Mouse (Mus musculus): ENCODE measurements around the gene Cacnb1. TPM values are rescaled to one million over a fixed set of nuclear protein-coding genes. Genes with fewer than 3 reads are reported as not detected.

The Cacnb1 gene
- total and polyA plus RNA-seq, 3 experiments = 0.36 to 0.55 TPM; not detected in 1

DNA sequence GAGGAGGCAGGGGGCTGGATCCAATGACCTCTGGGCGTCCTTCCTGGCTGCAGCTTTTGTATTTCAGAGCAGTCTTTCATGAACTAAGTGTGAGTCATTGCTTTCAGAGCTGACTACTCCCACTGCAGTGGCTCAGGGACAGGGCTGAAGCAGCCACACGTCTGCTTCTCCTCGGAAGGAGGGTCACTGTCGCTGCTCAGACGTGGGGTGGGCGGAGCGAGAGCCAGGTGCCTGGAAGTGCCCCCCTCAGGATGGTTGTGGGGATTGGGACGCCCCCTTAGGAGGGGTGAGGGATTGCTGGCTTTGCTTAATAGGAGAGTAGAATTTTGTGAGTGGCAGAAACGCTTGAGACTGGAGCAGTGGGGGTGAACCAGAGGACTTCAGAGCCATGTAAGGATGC, 34.6 kb upstream of the Cacnb1 start:
- Histone ChIP-seq H3K4me1 (ENCODE audit: control insufficient read depth in 1 of 2, insufficient read depth in 2 of 2) (peaks cover 20 to 28% of the 10 kb centered on the region in 2 experiments), H3K4me3 (replicated peaks in 1 of 3; ENCODE audit: low read depth in 2 of 3, low read length in 2 of 3, poor library complexity in 1 of 3) (no peak overlapping the region), H3K27ac (ENCODE audit: insufficient read depth, low read depth) (no peak overlapping the region), H3K36me3 (replicated peaks in 1 of 2; ENCODE audit: control insufficient read depth in 1 of 2, insufficient read depth in 1 of 2, low read length in 1 of 2) (no peaks in the 10 kb centered on the region), H3K9ac (ENCODE audit: insufficient read depth, low read depth) (no peak overlapping the region), H3K27me3 (replicated peaks) (no peaks in the 10 kb centered on the region), H3K4me2 (ENCODE audit: insufficient read depth, low read depth, poor library complexity, severe bottlenecking) (no peak overlapping the region), H3K79me2 (replicated peaks; ENCODE audit: control insufficient read depth, extremely low read depth, insufficient read depth, poor library complexity, severe bottlenecking) (no peaks in the 10 kb centered on the region), H3K9me3 (replicated peaks; ENCODE audit: low read length) (peaks cover 13% of the 10 kb centered on the region)
- TF ChIP-seq JUN (IDR thresholded peaks at IDR 0.05; ENCODE audit: insufficient read depth, low read depth, low read length) = no peak
- TF ChIP-seq ELF1 (IDR thresholded peaks at IDR 0.05; ENCODE audit: low read depth, low read length) = 0 out of 2 replicates have a peak, but pooled peaks have one; percentile 6
- TF ChIP-seq RAD21 (IDR thresholded peaks at IDR 0.05; ENCODE audit: low read depth, low read length) = no peak
- no peak for TF ChIP-seq CHD2 (IDR thresholded peaks at IDR 0.05; ENCODE audit: low read length)
- TF ChIP-seq E2F4 (IDR thresholded peaks at IDR 0.05; ENCODE audit: insufficient replicate concordance, low read depth, low read length) = no peak
- TF ChIP-seq NRF1 (IDR thresholded peaks at IDR 0.05; ENCODE audit: low read depth, low read length) = no peak
- 0 out of 2 replicates have a peak, but pooled peaks have one; percentile 20 for TF ChIP-seq MAZ (IDR thresholded peaks at IDR 0.05; ENCODE audit: low read depth, low read length)
- no peak for TF ChIP-seq HCFC1 (IDR thresholded peaks at IDR 0.05; ENCODE audit: low read depth, low read length)
- no peak for TF ChIP-seq USF1 (IDR thresholded peaks at IDR 0.05; ENCODE audit: low read depth, low read length)
- no peak for TF ChIP-seq RCOR1 (conservative IDR thresholded peaks at IDR 0.05; ENCODE audit: low read depth, low read length)
- TF ChIP-seq SMC3 (IDR thresholded peaks at IDR 0.05; ENCODE audit: low read depth, low read length) = no peak
- no peak for TF ChIP-seq POLR2A (IDR thresholded peaks at IDR 0.05; ENCODE audit: low read depth, low read length)
- no peak for TF ChIP-seq ZKSCAN1 (IDR thresholded peaks at IDR 0.05; ENCODE audit: borderline replicate concordance, low read depth, low read length)
- dilution Hi-C loops (cut with MboI; ENCODE audit: extremely low pct_ligation_motif_present, extremely low pct_unique_long_range_greater_than_20kb, low sequenced_read_pairs) = no loop called here
- in situ Hi-C loops (cut with MboI; ENCODE audit: low pct_ligation_motif_present, low pct_unique_long_range_greater_than_20kb, low sequenced_read_pairs) = no loop called here
- no peak for DNase-seq (ENCODE audit: extremely low read depth)

DNA sequence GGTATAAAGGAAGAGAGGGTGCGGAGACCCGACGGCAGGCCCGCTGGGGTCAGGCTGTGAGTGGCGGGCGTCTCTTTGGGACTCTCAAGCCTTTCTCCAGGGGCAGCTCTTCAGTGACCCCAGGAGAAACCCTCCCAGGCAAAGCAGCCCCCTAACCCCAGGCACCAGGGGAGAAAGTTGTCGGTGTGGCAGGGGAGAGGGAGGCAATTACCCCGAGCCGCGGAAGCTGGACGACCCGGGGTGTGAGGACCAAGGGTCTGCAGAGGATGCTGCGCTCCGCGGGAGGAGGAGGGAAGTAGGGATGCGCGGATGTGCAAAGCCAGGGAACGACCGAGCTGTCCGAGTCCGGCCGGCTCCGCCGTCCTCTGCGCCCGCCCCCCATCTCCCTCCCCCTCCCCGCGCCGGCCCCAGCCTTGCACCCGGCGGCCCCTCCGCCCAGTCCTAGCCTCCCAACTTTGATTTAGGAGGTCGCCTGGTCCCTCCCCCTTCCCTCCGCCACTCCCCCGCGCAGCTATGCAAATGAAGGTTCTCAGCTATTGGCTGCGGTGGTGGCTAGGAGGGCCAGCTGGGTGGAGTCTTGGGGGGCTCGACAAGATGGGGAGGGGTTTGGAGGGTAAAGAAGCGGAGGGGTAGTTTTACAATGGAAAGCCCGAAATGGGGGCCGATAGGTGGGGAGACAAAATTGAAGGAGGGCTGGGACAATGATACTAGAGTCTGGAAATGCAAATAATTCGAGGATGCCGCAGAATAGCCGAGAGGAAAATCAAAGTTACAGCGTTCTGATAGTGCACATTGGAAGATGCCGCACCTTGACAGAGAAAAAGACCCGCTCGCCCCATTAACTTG, 30.4 kb upstream of the Cacnb1 start, which contains the start of gene Stac2:
Gene Stac2 (minus strand): TSS at position 474 of the 846 bp plus-strand sequence.
- dilution Hi-C loops (cut with MboI; ENCODE audit: extremely low pct_ligation_motif_present, extremely low pct_unique_long_range_greater_than_20kb, low sequenced_read_pairs) (no loop called here), in situ Hi-C loops (cut with MboI; ENCODE audit: low pct_ligation_motif_present, low pct_unique_long_range_greater_than_20kb, low sequenced_read_pairs) (no loop called here)
- Histone ChIP-seq H3K4me2 (ENCODE audit: insufficient read depth, low read depth, poor library complexity, severe bottlenecking) (no peak within 1 kb of the TSS), H3K4me1 (ENCODE audit: control insufficient read depth in 1 of 2, insufficient read depth in 2 of 2) (peaks cover 21 to 47% of the 10 kb centered on the region in 2 experiments), H3K9me3 (replicated peaks; ENCODE audit: low read length) (peaks cover 19% of the 10 kb centered on the region), H3K27me3 (replicated peaks) (no peaks in the 10 kb centered on the region), H3K79me2 (replicated peaks; ENCODE audit: control insufficient read depth, extremely low read depth, insufficient read depth, poor library complexity, severe bottlenecking) (no peaks in the 10 kb centered on the region), H3K9ac (ENCODE audit: insufficient read depth, low read depth) (no peak within 1 kb of the TSS), H3K27ac (ENCODE audit: insufficient read depth, low read depth) (no peak within 1 kb of the TSS), H3K4me3 (replicated peaks in 1 of 3; ENCODE audit: low read depth in 2 of 3, low read length in 2 of 3, poor library complexity in 1 of 3) (no peak within 1 kb of the TSS), H3K36me3 (replicated peaks in 1 of 2; ENCODE audit: control insufficient read depth in 1 of 2, insufficient read depth in 1 of 2, low read length in 1 of 2) (no peaks in the 10 kb centered on the region)
- TF ChIP-seq NELFE (IDR thresholded peaks at IDR 0.05; ENCODE audit: low read depth, low read length) (no peak), CTCF (conservative IDR thresholded peaks at IDR 0.05 in 1 of 2, IDR thresholded peaks at IDR 0.05 in 1 of 2; ENCODE audit: low read depth in 2 of 2, low read length in 2 of 2) (no peak), PAX5 (IDR thresholded peaks at IDR 0.05; ENCODE audit: low read length) (no peak), NRF1 (IDR thresholded peaks at IDR 0.05; ENCODE audit: low read depth, low read length) (no peak), MAZ (IDR thresholded peaks at IDR 0.05; ENCODE audit: low read depth, low read length) (no peak), HCFC1 (IDR thresholded peaks at IDR 0.05; ENCODE audit: low read depth, low read length) (no peak), MYC (IDR thresholded peaks at IDR 0.05; ENCODE audit: low read depth, low read length) (no peak), MAX (IDR thresholded peaks at IDR 0.05; ENCODE audit: low read length) (no peak), MAFK (IDR thresholded peaks at IDR 0.05; ENCODE audit: insufficient replicate concordance, low read length) (no peak), MEF2A (IDR thresholded peaks at IDR 0.05; ENCODE audit: borderline replicate concordance, low read depth, low read length) (no peak), POLR2AphosphoS2 (IDR thresholded peaks at IDR 0.05; ENCODE audit: low read depth, low read length) (no peak), MXI1 (IDR thresholded peaks at IDR 0.05; ENCODE audit: low read depth, low read length) (no peak), UBTF (IDR thresholded peaks at IDR 0.05; ENCODE audit: low read depth, low read length) (no peak), ETS1 (conservative IDR thresholded peaks at IDR 0.05; ENCODE audit: low read depth, low read length) (no peak)
- DNase-seq (ENCODE audit: extremely low read depth) = no peak
